Mouse (Mus musculus) heart, embryonic 13.5 days (tissue): ENCODE results near the gene Znrf3. TPM values are rescaled to one million over a fixed set of nuclear protein-coding genes. Genes with fewer than 3 reads are reported as not detected.

Experiments
- ATAC-seq: fragments of 200-750 bp; cut with Nextera tagmentation; 2 replicates; pipeline ENCODE4 v1.8.0; 2017; ENCODE audit warnings: moderate TSS enrichment; ENCODE audit not compliant: insufficient number of reproducible peaks, low FRiP score, low TSS enrichment; ENCODE audit errors: extremely low read depth
- H3K27ac ChIP-seq: fragments of 300-500 bp; sonication (generic); replicated peaks from 2 replicates; pipeline ENCODE4 v1.5.1; 2015; ENCODE audit warnings: moderate library complexity, mild to moderate bottlenecking, inconsistent platforms
- H3K27me3 ChIP-seq: fragments of 300-500 bp; sonication (generic); replicated peaks from 2 replicates; pipeline ENCODE4 v1.6.1; 2015; ENCODE audit warnings: mild to moderate bottlenecking, inconsistent platforms
- H3K36me3 ChIP-seq: fragments of 300-500 bp; sonication (generic); 2 replicates; pipeline ENCODE4 v1.6.1; 2015; ENCODE audit warnings: mild to moderate bottlenecking, inconsistent platforms
- H3K4me1 ChIP-seq: fragments of 300-500 bp; sonication (generic); 2 replicates; pipeline ENCODE4 v1.6.1; 2015; ENCODE audit warnings: inconsistent platforms
- H3K4me2 ChIP-seq: fragments of 300-500 bp; sonication (generic); 2 replicates; pipeline ENCODE4 v1.6.1; 2015; ENCODE audit warnings: inconsistent platforms, mild to moderate bottlenecking, moderate library complexity
- H3K4me3 ChIP-seq: fragments of 300-500 bp; sonication (generic); 2 replicates; pipeline ENCODE4 v1.5.1; 2015; ENCODE audit warnings: moderate library complexity, mild to moderate bottlenecking, inconsistent platforms
- H3K9ac ChIP-seq: fragments of 300-500 bp; sonication (generic); 2 replicates; pipeline ENCODE4 v1.6.1; 2015; ENCODE audit warnings: inconsistent platforms, mild to moderate bottlenecking, moderate library complexity
- H3K9me3 ChIP-seq: fragments of 300-500 bp; sonication (generic); 2 replicates; pipeline ENCODE4 v1.6.1; 2016; ENCODE audit warnings: inconsistent platforms
- whole genome bisulfite sequencing: fragments of 180-500 bp; shearing (Covaris S2); methylation state at CpG from one replicate; pipeline ENCODE4 v1.1.7; 2015; ENCODE audit warnings: mixed read lengths; 5-methylcytosine and 5-hydroxymethylcytosine counted together
- polyA plus RNA-seq: library from polyadenylated mRNA; unstranded; fragments of >200 nt; fragmentation: Nextera tagmentation; extraction: Ambion mirVana; gene quantifications from 2 replicates; pipeline ENCODE4 v1.2.1, GENCODE M21; 2015

Gene Znrf3
- polyA plus RNA-seq, 1 experiment from 2014 or later: 7.6 TPM

GRCm38 (mm10) chr11:5245431-5245830 is 199.2 kb downstream of the Znrf3 start:
- WGBS: 68% methylated on average over 7 of the region's 7 CpGs
- Histone ChIP-seq H3K4me3 (no peak overlapping the region), H3K4me2 (no peak overlapping the region; the same call in 1 of the 2 replicates)

GRCm38 (mm10) chr11:5244749-5245130 is 199.9 kb downstream of the Znrf3 start:
- Histone ChIP-seq H3K4me3 (peak overlapping the region; percentile 32), H3K36me3 (peaks cover 30% of the 10 kb centered on the region), H3K9me3 (no peaks in the 10 kb centered on the region), H3K9ac (peak overlapping the region; percentile 64), H3K27me3 (no peaks in the 10 kb centered on the region), H3K4me1 (peaks cover 63% of the 10 kb centered on the region), H3K27ac (peak overlapping the region; percentile 80), H3K4me2 (peak overlapping the region; percentile 65)
- 46% methylated on average over 8 of the region's 8 CpGs for WGBS
- ATAC-seq: no peak

More at GRCm38 (mm10) chr11:5245431-5245830, 199.2 kb downstream of the Znrf3 start:
- H3K36me3 ChIP-seq: peaks cover 29% of the 10 kb centered on the region
- no peaks in the 10 kb centered on the region for H3K27me3 ChIP-seq
- H3K4me1 ChIP-seq: peaks cover 57% of the 10 kb centered on the region
- no peak overlapping the region for H3K9ac ChIP-seq
- ATAC-seq: no peak
- H3K27ac ChIP-seq: peak overlapping the region; percentile 80
- no peaks in the 10 kb centered on the region for H3K9me3 ChIP-seq

- H3K9me3 ChIP-seq: no peaks in the 10 kb centered on the region
- no peaks in the 10 kb centered on the region for H3K27me3 ChIP-seq
- peak overlapping the region; percentile 65 for H3K4me2 ChIP-seq
- peak overlapping the region; percentile 32 for H3K4me3 ChIP-seq
- H3K9ac ChIP-seq: peak overlapping the region; percentile 64
- peak overlapping the region; percentile 80 for H3K27ac ChIP-seq
- H3K4me1 ChIP-seq: peaks cover 70% of the 10 kb centered on the region
- peaks cover 30% of the 10 kb centered on the region for H3K36me3 ChIP-seq
- 29% methylated on average over 24 of the region's 24 CpGs for WGBS
- peak; percentile 52; the same call in 1 of the 2 replicates for ATAC-seq
Observed at GRCm38 (mm10) chr11:5243812-5244748, 200.6 kb downstream of the Znrf3 start.

- Histone ChIP-seq H3K4me1 (peaks cover 68% of the 10 kb centered on the region), H3K27ac (0 out of 2 replicates have a peak overlapping the region, but pooled peaks have one; percentile 80), H3K4me3 (no peak overlapping the region), H3K36me3 (peaks cover 33% of the 10 kb centered on the region), H3K27me3 (no peaks in the 10 kb centered on the region), H3K9me3 (no peaks in the 10 kb centered on the region), H3K9ac (no peak overlapping the region), H3K4me2 (no peak overlapping the region)
- ATAC-seq: no peak
- WGBS: 91% methylated on average over 7 of the region's 7 CpGs
Observed at GRCm38 (mm10) chr11:5243208-5243607, 201.4 kb downstream of the Znrf3 start.

GRCm38 (mm10) chr11:5242158-5242557 is 202.5 kb downstream of the Znrf3 start:
- peaks cover 62% of the 10 kb centered on the region for H3K4me1 ChIP-seq
- no peak for ATAC-seq

GRCm38 (mm10) chr11:5239706-5240690 is 204.6 kb downstream of the Znrf3 start:
- Histone ChIP-seq H3K9me3 (no peaks in the 10 kb centered on the region), H3K27ac (peak overlapping the region; percentile 84), H3K4me1 (peaks cover 59% of the 10 kb centered on the region), H3K4me3 (no peak overlapping the region), H3K27me3 (no peaks in the 10 kb centered on the region), H3K36me3 (peaks cover 47% of the 10 kb centered on the region), H3K9ac (peak overlapping the region; percentile 60), H3K4me2 (peak overlapping the region; percentile 30)
- no peak for ATAC-seq
- WGBS: 7% methylated on average over 10 of the region's 10 CpGs

More at GRCm38 (mm10) chr11:5242158-5242557, 202.5 kb downstream of the Znrf3 start:
- Histone ChIP-seq H3K4me2 (no peak overlapping the region), H3K27ac (no peak overlapping the region), H3K36me3 (peaks cover 44% of the 10 kb centered on the region), H3K4me3 (no peak overlapping the region), H3K9me3 (no peaks in the 10 kb centered on the region), H3K27me3 (no peaks in the 10 kb centered on the region), H3K9ac (no peak overlapping the region)
- 81% methylated on average over 8 of the region's 8 CpGs for WGBS

Other genes starting within 250 kb of the Znrf3 start
- gene Kremen1, start 183.3 kb downstream of the Znrf3 start, polyA plus RNA-seq: 29.0 and 29.2 TPM in 2 replicates
- 100 and 115 TPM in 2 replicates for gene Xbp1, start 75.8 kb upstream of the Znrf3 start, polyA plus RNA-seq
- 11.4 and 11.9 TPM in 2 replicates for gene Ccdc117, start 97.3 kb upstream of the Znrf3 start, polyA plus RNA-seq
- gene Ankrd36, start 124.8 kb upstream of the Znrf3 start, polyA plus RNA-seq: not detected in 2 replicates